Mouse (Mus musculus) ES-E14 (cell line): ENCODE measurements around the gene Oas1e. TPM values are rescaled to one million over a fixed set of nuclear protein-coding genes. Genes with fewer than 3 reads are reported as not detected.
"Not testable (repeated sequence)": the region's sequence is repeated elsewhere in the genome, so short reads cannot be mapped to it uniquely, and the experiment has no call there.

ENCODE experiments used
- DNase-seq: peaks from one replicate; pipeline ENCODE4 v3.0.0-alpha.2; 2013; ENCODE audit warnings: low read depth, low spot score
- H3K27ac ChIP-seq: 2 replicates; pipeline ENCODE4 v1.5.1; 2012; ENCODE audit warnings: low read depth, mild to moderate bottlenecking, low read length, moderate library complexity, mixed read lengths; ENCODE audit not compliant: poor library complexity, insufficient read depth, severe bottlenecking
- H3K36me3 ChIP-seq: 2 replicates; pipeline ENCODE4 v1.6.1; 2012; ENCODE audit warnings: mild to moderate bottlenecking, low read length, moderate library complexity, mixed read lengths; ENCODE audit not compliant: control insufficient read depth, poor library complexity, insufficient read depth, severe bottlenecking
- H3K4me1 ChIP-seq, 2 experiments: fragments of 150-350 bp in 1 of 2; sonication (generic) in 1 of 2; 2 replicates each; pipeline ENCODE4 v1.6.1; 2012; ENCODE audit warnings: low read length in 2 of 2, mild to moderate bottlenecking in 1 of 2, mixed read lengths in 1 of 2; ENCODE audit not compliant: control insufficient read depth in 2 of 2, insufficient read depth in 2 of 2, poor library complexity in 1 of 2
- H3K4me3 ChIP-seq, 2 experiments: fragments of 150-350 bp in 1 of 2; sonication (generic) in 1 of 2; 2 replicates each; pipeline ENCODE4 v1.5.1; 2012; ENCODE audit warnings: low read length in 2 of 2, low read depth in 1 of 2, mild to moderate bottlenecking in 1 of 2, mixed read lengths in 1 of 2; ENCODE audit not compliant: insufficient read depth in 1 of 2, poor library complexity in 1 of 2, severe bottlenecking in 1 of 2
- H3K9ac ChIP-seq: 2 replicates; pipeline ENCODE4 v1.6.1; 2012; ENCODE audit warnings: low read depth, mild to moderate bottlenecking, low read length, mixed read lengths; ENCODE audit not compliant: poor library complexity, insufficient read depth, severe bottlenecking
- H3K9me3 ChIP-seq: fragments of 150-350 bp; sonication (generic); 2 replicates; pipeline ENCODE4 v1.6.1; 2012; ENCODE audit warnings: low read depth, mild to moderate bottlenecking, low read length; ENCODE audit not compliant: control insufficient read depth, insufficient read depth
- CHD2 ChIP-seq: IDR thresholded peaks from 2 replicates; pipeline ENCODE4 v1.6.1; 2014; ENCODE audit warnings: mild to moderate bottlenecking, low read depth, low read length, inconsistent platforms
- HCFC1 ChIP-seq: IDR thresholded peaks from 2 replicates; pipeline ENCODE4 v1.6.1; 2012; ENCODE audit warnings: low read length, inconsistent platforms, borderline replicate concordance; ENCODE audit not compliant: insufficient read depth
- MAFK ChIP-seq: IDR thresholded peaks from 2 replicates; pipeline ENCODE4 v1.6.1; 2014; ENCODE audit warnings: mild to moderate bottlenecking, low read depth, low read length, inconsistent platforms; ENCODE audit not compliant: insufficient read depth
- ZC3H11A ChIP-seq: IDR thresholded peaks from 2 replicates; pipeline ENCODE4 v1.6.1; 2012; ENCODE audit warnings: low read depth, mild to moderate bottlenecking, inconsistent platforms, low read length, borderline replicate concordance
- ZNF384 ChIP-seq: IDR thresholded peaks from 2 replicates; pipeline ENCODE4 v1.6.1; 2012; ENCODE audit warnings: low read depth, low read length, inconsistent platforms
- in situ Hi-C, 2 experiments: fragments of 600-800 bp; cut with MboI; formaldehyde crosslinking; loops; one replicate each; pipeline ENCODE4 v1.15.1; 2025; ENCODE audit warnings: low sequenced_read_pairs in 2 of 2, inconsistent platforms in 1 of 2; ENCODE audit not compliant: unreplicated experiment in 2 of 2
- total RNA-seq: library from RNA; depleted of rRNA; stranded (reverse); fragments of 300-350 nt; gene quantifications from 2 replicates; pipeline ENCODE4 v1.2.3, GENCODE M21; 2012; rRNA removed

Gene Oas1e
- 0.18 and 0.32 TPM in 2 replicates for total RNA-seq

DNA sequence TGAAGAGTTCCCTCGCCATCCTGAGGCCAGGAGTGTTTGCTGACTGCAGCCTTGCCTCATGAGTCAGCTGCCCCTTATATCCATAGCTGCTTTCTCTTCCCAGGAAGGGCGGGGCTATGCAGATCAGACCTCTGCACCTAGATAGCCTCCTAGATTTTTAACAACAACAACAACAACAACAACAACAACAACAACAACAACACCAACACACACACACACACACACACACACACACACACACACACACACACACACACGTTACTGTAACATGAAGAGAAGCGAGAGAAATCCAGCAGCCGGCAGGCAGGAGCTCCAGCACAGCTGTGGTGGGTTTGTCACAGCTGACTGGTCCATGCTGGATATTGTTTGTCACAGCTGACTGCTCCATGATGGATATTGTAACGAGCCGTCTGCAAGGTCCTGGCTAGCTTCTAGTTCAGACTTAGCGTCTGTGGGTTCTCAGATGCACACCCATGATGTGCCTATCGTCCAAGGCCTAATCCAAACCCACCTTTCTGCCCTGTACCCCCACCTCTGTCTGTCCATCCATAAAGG, at the start of gene Oas1e:
Gene Oas1e (minus strand): TSS at position 51 of the 555 bp plus-strand sequence.
- H3K36me3 ChIP-seq, H3K9ac ChIP-seq, in situ Hi-C loops, H3K27ac ChIP-seq, H3K4me3 ChIP-seq, H3K9me3 ChIP-seq, DNase-seq, H3K4me1 ChIP-seq: not testable (repeated sequence)

GRCm38 (mm10) chr5:120844713-120845112, 49.4 kb upstream of the Oas1e start:
- Histone ChIP-seq H3K9ac (no peak overlapping the region), H3K4me3 (no peak overlapping the region), H3K9me3 (no peaks in the 10 kb centered on the region), H3K27ac (no peak overlapping the region), H3K36me3 (no peaks in the 10 kb centered on the region), H3K4me1 (no peaks in the 10 kb centered on the region)
- in situ Hi-C loops: no loop called here
- DNase-seq: no peak
- no peak for TF ChIP-seq ZC3H11A
- TF ChIP-seq HCFC1: no peak
- TF ChIP-seq MAFK: no peak
- no peak for TF ChIP-seq CHD2
- TF ChIP-seq ZNF384: no peak

DNA sequence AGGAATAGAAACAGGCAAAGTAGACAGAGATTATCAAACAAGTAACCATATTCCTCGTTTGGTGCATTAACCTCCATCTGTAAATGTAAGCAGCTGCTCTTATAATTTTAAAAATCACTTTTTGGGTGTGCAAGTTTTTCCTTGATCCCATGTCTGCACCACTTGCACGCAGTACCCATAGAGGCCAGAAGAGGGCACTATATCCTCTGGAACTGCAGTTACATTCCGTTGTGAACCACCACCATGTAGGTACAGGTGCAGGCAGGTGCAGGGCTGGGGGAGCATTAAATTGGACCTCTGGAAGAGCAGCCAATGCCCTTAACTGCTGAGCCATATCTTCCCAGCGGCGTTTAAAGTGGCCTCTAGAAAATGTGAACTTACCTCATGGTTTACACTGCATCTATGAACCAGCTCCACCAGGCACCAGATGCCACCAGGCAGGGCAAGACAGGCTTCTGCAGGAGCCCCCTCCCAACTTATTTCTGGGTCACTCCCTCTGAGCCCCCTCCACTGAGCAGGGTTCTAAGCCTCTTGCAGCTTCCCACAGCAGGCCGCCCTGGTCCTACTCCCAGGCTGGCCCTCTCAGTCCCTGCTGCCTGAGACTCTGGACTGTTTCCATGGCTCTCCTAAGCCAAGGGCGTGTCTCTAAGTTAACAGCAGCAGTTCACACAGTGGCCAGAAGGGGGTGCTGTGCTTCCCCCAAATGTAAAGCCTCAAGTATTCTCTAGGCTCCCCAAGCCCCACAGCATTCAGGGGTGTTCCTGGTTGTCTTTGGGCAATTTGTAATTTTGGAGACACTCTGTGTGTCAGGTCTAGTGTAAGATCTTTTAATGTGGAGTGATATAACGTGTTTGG, 41.6 kb upstream of the Oas1e start:
- TF ChIP-seq ZC3H11A (peak; percentile 84), ZNF384 (no peak)
- Histone ChIP-seq H3K27ac (no peak overlapping the region), H3K4me3 (no peak overlapping the region), H3K4me1 (no peaks in the 10 kb centered on the region), H3K9me3 (no peaks in the 10 kb centered on the region), H3K36me3 (no peaks in the 10 kb centered on the region), H3K9ac (no peak overlapping the region)
- DNase-seq: peak; percentile 84
- in situ Hi-C loops: no loop called here

DNA sequence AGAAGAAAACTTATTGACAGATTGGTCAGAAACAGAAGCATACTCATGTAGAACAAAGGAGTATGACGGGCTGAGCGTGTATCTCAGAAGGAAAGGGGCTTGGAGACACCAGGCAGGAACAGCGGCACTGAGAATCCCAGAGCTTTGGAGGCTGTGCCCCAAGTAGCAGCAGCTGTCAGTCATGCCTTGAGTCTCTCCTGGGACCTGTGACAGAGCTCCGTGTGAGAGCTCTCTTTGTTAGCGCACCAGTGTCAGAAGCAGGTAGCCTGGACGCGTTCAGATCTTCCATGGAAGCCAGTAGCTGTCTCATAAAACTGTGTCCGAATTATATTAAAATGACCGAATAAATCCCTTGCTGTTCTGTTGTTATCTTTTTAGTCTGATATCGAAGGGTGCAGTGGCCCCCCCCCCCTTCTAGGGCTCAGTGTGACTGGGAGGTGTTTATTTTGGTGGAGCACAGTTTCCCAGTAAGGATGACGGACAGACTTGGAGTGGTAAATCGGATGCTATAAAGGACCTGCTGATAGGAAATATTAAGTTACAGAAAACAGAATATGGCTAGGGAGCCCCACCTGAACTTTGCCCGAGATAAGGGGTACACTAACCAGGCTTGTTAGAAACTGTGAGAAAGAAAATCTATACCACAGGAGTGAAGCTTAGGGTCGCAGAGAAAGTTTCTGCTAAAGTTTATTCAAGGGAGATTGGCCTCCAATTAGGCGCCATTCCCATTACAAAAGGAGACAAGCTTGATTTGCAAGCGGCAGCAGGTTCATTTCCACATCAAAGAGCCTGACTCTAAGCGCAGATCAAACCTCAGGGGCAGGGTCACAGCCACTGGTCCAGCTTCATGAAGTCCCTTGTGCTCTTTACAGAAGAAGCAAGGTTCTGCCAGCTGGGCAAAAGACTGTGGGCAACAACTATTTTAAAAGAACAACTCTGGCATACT, 38.3 kb upstream of the Oas1e start:
- DNase-seq: peak; percentile 67
- H3K4me3 ChIP-seq: no peak overlapping the region

More for the DNA sequence above, 38.3 kb upstream of the Oas1e start:
- Histone ChIP-seq H3K9me3 (peaks cover 5% of the 10 kb centered on the region; the same call in 1 of the 2 replicates), H3K9ac (no peak overlapping the region), H3K4me1 (no peaks in the 10 kb centered on the region), H3K36me3 (no peaks in the 10 kb centered on the region), H3K27ac (no peak overlapping the region)
- in situ Hi-C loops: no loop called here
- TF ChIP-seq HCFC1 (no peak), ZNF384 (no peak), ZC3H11A (no peak), CHD2 (no peak), MAFK (peak; percentile 69)
